Mouse (Mus musculus) gastrocnemius, postnatal 14 days (tissue): ENCODE measurements at regions not wholly inside any gene's neighbourhood (a gene's known extent, or its start where the extent isn't known, plus 50 kb on each side); places are given as distances from the start of the nearest gene placed in this dataset.

Experiments used
- DNase-seq: peaks from one replicate; pipeline ENCODE4 v3.0.0; 2021; ENCODE audit warnings: mixed read lengths
- intact Hi-C: fragments of 180-260 bp; cut with DNase I; formaldehyde crosslinking; loops from one replicate; pipeline ENCODE4 v1.15.1; 2025; ENCODE audit warnings: low total_unique reads

DNA sequence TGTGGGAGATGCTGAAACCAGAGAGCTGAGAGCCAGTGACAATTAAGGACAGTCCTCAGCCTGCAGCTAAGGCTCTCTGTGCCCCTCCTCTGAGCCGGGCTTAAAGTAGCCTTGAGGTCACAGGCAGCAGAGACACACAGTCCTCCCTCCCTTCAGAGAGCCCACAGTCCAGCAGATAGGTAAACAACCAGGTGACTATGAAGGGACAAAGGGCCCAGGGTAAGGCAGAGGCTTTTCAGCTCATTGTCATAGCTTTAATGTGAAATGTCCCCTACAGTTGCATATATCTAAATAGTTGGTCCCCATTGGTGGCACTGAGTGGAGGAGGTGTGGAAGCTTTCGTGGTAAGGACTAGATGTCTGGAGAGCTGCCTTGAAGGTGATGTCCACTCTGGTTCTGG, 88.5 kb downstream of the Rplp1 start:
- intact Hi-C loops, result no loop called here
- DNase-seq, result no peak

GRCm38 (mm10) chr9:61819836-61820235, 94.5 kb downstream of the Rplp1 start:
- DNase-seq, result no peak
- intact Hi-C loops, result no loop called here

- DNase-seq, result no peak
- intact Hi-C loops, result no loop called here
These were observed 97.7 kb downstream of the Rplp1 start for GRCm38 (mm10) chr9:61816589-61817179.

GRCm38 (mm10) chr9:61815995-61816394, 98.3 kb downstream of the Rplp1 start:
- no peak for DNase-seq
- intact Hi-C loops, result no loop called here

GRCm38 (mm10) chr9:61813291-61813690, 101.1 kb downstream of the Rplp1 start:
- DNase-seq, result no peak
- intact Hi-C loops, result no loop called here

DNA sequence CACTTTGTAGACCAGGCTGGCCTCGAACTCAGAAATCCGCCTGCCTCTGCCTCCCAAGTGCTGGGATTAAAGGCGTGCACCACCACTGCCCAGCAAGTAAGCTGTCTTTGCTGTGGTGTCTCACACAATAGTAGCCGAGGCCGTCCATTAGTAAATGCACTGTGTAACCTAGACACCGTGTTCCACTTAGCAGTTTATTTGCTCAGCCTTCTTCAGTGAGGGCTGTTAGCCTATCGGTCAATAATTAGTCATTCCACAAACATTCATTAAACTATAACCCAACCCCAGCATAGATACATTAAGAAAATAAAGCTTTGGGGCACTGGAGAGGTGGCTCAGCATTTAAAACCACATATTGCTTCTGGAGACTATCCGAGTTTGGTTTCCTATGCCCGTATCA, 102.0 kb downstream of the Rplp1 start:
- intact Hi-C loops, result no loop called here
- DNase-seq, result no peak

DNA sequence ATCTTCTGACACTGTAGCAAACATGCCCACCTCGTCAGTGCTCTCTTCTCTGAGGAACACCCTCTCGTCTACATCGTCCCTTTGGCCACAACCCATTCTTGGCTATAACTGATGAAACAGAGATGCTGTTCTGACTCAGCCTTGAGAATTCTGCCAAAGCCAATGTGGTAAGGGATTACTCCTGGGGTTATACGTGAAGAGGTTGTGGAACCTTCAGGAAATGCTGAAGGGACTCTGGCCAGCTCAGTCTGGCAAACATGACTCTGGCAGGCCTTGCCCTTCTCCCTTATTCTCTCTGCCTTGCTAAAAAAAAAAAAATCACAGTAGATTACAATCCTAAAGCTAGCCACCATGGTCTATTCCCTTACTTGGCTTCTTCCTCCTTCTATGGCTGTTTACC, 103.9 kb downstream of the Rplp1 start:
- no peak for DNase-seq
- intact Hi-C loops, result no loop called here

- DNase-seq, result no peak
- intact Hi-C loops, result no loop called here
These were observed 105.8 kb downstream of the Rplp1 start for GRCm38 (mm10) chr9:61808351-61809225.

DNA sequence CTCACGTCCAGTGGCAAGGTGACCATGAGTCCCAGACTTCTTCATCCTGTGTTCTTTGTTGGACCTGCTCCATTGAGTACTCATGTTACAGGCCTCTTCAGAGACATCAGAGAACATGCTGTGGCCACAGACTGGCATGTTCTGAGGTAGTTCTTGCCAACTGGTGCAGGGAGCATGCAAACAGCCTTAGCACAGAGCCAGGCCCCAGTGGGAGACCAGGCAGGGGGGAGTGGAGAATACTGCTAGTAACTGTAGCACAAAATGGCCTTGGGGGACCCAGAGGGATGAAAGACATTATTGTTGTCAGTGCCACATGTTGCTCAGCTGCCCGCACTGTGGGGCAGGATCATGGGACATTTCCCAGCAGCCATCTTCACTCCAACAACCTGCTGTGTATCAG, 108.4 kb downstream of the Rplp1 start:
- intact Hi-C loops, result no loop called here
- DNase-seq, result no peak

- DNase-seq, result no peak
- intact Hi-C loops, result no loop called here
These were observed 110.8 kb downstream of the Rplp1 start for GRCm38 (mm10) chr9:61803555-61803954.

DNA sequence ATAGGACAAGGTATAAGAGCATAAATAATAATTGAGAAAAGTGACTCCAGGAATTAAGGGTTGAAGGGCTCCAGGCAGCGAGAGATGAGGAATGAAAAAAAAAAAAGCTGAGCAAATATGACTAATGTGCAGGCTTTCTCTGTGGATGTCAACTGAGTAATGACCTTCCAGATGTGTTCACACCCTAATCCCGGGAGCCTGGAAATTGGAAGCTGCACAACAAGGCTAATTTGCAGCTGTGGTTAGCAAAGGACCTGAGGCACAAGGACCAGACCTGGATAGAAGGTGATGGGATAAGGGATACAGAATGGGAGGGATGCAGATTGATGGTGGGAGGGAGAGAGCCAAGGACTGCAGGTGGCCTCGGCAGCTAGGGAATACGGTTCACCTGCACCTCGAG, 111.6 kb downstream of the Rplp1 start:
- peak; percentile 25 for DNase-seq

GRCm38 (mm10) chr9:61799535-61799934, 114.8 kb downstream of the Rplp1 start:
- intact Hi-C loops, result no loop called here
- no peak for DNase-seq

More for the DNA sequence above, 111.6 kb downstream of the Rplp1 start:
- intact Hi-C loops, result no loop called here

DNA sequence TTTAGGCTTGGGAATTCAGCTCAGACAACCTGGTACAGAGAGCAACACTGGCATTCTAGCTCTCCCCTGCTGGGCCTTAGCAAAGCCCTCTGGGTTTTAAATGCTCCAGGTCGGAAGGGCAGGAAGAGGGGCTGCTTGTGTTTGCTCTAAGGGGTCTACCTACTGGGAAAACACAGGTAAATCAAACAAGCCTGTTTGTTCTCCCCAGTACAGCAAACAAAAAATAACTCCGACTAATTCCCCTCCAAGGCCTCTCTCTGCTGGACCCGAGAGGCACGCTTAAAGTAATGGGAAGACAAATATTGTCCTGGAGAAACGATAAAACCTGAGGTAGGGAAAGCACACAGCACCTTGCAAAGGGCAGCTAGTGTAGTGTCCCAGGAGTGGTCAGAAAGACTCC, 118.4 kb downstream of the Rplp1 start:
- intact Hi-C loops, result no loop called here
- no peak for DNase-seq

GRCm38 (mm10) chr9:61791435-61792064, 122.8 kb downstream of the Rplp1 start:
- intact Hi-C loops, result no loop called here
- no peak for DNase-seq

- DNase-seq, result no peak
- intact Hi-C loops, result no loop called here
These were observed 123.5 kb downstream of the Rplp1 start for GRCm38 (mm10) chr9:61790849-61791248.

- intact Hi-C loops, result no loop called here
- DNase-seq, result no peak
These were observed 125.1 kb downstream of the Rplp1 start for GRCm38 (mm10) chr9:61789066-61789897.

GRCm38 (mm10) chr9:61781469-61781868, 132.9 kb downstream of the Rplp1 start:
- intact Hi-C loops, result no loop called here
- no peak for DNase-seq

DNA sequence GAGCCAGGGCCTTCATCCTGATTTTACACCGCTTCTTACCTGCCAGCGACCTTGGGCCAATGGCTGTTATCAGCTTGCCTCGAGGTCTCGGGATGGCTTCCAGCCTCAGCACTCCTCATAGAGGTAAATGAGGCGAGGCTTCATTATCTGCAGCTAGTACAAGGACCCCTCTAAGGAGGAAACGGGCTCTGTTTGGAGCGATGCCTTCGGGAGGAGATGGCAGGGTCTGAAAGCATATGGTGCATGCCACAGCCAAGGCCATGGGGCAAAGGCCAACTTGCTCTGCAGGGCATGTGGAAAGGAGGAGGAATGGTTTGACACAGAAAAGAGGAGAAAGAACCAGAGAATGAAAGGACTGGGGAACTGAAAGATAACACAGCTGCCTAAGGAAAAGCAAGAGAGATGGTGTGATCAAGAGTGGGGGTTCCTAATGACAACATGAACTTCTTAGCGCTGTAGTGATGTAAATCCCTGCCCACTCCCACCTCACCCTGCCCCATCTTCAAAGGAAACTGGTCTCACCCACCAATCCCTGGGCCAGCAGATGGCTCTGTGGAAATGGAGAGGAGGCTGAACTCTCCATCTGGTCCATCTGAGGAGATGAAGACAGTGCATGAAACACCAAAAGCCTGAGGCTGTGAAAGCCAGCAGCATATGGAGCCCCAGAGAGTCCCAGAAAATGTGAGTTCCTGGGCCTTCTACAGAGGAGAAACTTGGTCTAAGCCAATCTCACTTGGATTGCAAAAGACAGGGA, 134.0 kb downstream of the Rplp1 start:
- no peak for DNase-seq

GRCm38 (mm10) chr9:61779165-61779564, 135.2 kb downstream of the Rplp1 start:
- intact Hi-C loops, result no loop called here
- no peak for DNase-seq

More for the DNA sequence above, 134.0 kb downstream of the Rplp1 start:
- intact Hi-C loops, result no loop called here
